Mouse (Mus musculus): ENCODE data around the gene Ift140.
"Not testable (repeated sequence)": the region's sequence is repeated elsewhere in the genome, so short reads cannot be mapped to it uniquely, and the experiment has no call there.

The Ift140 gene

DNA sequence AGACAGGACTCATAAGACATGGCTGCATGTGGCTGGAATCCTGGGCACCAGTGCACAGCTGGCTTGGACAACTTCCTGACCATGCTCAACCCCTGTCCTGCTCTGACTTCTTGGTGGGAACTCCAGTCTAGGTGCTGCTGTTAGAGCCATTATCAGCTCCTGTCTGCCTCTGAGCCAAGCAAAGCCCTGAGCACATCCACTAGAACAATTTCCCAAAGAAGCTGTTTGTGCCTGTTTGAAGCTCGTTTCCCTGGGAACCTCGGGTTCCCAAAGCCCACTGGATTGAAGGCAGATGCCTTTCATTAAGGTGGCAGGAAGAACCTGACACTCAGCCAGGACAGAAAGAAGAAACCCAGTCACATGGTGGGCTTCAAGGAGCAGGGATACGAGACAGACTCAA is 104.5 kb downstream of the Ift140 start, which contains the start of gene Ptx4:
Ptx4 (plus strand) TSS at position 355 of the 400 bp plus-strand sequence.
- no peak for DNase-seq

DNA sequence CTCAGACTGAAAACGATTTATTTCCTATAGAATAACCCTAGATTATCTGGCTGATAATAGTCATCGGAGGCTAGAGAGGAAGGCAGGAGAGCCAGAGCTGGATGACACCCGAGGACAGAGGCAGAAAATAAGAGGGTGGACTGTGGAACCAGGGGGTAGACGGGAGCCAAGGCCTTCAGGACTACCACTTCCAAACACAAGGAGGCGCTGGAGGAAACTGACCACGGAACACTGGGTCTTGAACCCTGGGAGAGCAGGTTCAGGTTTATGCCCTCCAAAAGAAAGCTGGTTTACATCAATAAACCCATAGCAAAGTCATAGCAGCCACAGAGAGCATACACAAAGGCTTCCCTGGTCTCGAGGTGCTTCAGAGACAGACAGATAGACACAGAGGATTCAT is 108.1 kb downstream of the Ift140 start:
- DNase-seq = peak in 1 of 2 experiments; percentile 43

DNA sequence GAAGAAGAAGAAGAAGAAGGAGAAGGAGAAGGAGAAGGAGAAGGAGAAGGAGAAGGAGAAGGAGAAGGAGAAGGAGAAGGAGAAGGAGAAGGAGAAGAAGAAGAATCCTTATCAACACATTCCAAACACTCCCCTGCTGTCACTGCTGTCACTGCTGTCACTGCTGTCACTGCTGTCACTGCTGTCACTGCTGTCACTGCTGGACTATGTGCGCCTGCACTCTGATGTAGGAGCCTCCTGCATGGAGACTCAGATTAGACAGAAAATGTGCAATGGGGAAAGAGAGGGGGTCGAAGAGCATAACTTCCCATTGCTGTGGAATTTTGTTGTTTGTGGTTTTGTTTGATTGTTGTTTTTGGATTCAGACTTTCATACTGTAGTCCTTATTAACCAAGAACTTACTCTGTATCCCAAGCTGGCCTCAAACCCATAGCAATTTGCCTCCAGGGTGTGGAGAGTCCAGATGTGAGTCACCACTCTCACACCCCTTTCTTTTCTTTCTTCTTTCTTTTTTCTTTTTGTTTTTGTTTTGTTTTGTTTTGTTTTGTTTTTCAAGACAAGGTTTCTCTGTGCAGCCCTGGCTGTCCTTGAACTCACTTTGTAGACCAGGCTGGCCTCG is 109.7 kb downstream of the Ift140 start:
- DNase-seq = not testable (repeated sequence)

DNA sequence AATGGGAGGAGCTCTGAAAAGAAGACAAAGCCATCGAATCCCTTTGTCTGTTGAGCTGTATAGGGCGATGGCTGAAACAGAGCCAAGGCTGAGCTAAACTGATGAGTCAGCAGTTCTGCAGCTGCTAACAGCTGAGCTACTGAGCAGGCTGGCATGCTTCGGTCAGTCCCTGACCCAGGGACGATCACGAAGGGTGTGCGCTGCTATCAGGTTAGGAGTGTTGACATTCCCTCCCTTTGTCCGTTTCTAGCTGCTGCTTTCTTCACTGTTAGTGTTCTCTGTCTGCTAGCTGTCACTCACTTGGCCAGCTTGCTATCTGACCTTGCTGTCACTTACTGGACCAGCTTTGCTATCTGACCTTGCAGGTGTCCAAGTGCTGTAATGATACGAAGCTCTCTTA is 111.2 kb downstream of the Ift140 start:
- DNase-seq = no peak

DNA sequence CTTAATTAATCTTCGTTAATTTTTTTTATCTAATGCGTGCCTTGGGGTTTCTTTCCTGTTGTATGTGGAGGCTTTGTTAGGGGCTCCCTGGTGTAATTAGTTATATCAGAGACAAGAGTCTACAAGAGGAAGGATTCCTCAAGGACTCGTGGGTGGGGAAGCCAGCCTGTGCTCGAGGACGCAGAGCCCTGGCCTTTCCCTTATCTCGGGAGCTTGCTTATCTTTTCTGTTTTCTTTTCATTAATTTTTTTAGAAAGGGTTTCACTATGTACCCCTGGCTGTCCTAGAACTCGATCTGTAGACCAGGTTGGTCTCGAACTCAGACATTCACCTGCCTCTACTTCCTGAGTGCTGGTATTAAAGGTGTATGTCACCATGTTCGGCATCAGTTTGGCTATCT is 111.8 kb downstream of the Ift140 start:
- DNase-seq = no peak

DNA sequence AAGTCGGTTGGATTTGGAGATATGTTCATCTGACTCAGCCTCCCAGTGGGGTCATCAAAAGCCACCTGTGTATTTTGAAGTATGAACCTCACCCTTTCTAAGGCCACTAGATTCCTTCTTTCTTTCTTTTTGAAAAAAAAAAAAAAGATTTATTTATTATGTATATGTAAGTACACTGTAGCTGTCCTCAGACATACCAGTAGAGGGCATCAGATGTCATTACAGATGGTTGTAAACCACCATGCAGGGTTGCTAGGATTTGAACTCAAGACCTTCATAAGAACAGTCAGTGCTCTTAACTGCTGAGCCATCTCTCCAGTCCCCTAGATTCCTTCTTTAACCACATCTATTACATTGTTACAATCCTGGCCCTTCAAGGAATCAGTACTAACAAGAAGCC is 114.2 kb downstream of the Ift140 start:
- DNase-seq = no peak

DNA sequence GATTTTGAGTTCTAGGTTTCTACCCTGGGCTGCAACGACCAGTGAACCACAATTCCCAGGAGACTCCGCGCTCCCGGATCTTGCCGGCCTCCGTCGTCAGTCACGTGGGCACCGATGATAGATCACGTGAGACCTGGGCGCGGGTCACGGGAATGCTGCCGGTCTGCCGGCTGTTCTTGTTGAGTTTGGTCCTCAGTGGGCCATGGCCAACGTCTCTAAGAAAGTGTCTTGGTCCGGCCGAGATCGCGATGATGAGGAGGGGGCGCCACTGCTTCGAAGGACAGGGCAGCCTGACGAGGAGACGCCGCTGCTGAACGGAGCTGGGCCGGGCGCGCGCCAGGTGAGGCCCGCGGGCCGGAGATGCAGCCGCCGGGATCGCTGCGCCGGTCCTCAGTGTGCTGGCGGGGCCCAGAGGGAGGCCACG is 117.4 kb downstream of the Ift140 start, which contains the start of gene Clcn7:
Clcn7 (plus strand) TSS at position 117 of the 424 bp plus-strand sequence.
- DNase-seq = peak; percentile 84 to 88

DNA sequence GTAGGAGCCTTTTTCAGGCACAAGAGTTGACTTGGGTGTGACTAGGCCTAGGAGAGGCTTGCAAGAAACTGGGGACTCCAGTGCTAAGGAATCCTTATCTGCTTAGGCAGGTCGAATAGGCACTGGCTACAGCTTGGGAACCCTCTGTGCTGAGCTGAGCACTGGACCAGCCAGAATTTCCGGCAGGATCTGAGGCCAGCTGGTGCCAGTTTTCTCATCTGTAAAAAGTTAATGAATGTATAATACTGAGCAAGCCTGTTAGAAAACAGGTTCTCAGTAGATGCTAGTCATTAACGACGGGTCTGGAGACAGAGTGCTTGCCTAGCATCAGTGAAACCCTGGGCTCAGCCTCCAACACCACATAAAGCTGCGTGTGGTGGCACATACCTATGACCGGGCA is 119.7 kb downstream of the Ift140 start:
- DNase-seq = no peak

DNA sequence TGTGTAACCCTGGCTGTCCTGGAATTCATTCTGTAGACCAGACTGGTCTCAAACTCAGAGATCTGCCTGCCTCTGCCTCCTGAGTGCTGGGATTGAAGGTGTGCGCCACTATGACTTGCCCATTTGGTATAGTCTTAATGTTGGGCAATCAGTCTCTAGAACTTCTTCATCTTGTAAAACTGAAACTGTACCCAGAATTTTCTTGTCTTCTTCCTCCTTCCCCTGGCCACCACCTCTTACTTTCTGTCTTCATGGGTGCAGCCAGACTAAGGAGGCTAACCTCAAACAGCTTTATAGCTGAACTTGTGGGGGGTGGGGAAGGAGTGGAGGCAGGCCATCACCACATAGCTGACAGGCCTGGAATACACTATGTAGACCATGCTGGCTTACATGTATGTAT is 122.9 kb downstream of the Ift140 start:
- DNase-seq = no peak

DNA sequence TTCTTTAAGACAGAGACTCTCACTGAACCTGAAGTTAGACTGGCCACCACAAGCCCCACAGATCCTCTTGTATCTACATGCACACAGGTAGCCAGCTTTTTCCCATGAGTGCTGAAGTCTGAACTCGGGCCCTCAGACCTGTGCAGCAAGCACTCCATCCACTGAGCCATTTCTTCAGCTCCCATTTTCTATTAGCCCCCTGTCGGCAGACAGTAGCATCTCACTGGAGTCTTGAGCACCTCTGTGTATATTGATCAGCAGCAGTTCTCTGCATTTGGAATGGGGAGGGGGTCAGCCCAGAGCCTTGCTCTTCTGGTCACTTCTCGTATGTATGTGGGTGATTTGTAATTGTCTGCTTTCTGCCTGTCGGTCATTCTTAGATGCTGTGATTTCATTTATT is 124.1 kb downstream of the Ift140 start:
- DNase-seq = no peak
